Mouse (Mus musculus) spleen, postnatal 14 days (tissue): ENCODE measurements around the gene Srpk2.
"Not testable (repeated sequence)": the region's sequence is repeated elsewhere in the genome, so short reads cannot be mapped to it uniquely, and the experiment has no call there.

Experiments
- DNase-seq, 2 experiments: peaks; one replicate each; pipeline ENCODE4 v3.0.0; 2021 to 2022; ENCODE audit warnings: low spot score in 2 of 2

Gene Srpk2

DNA sequence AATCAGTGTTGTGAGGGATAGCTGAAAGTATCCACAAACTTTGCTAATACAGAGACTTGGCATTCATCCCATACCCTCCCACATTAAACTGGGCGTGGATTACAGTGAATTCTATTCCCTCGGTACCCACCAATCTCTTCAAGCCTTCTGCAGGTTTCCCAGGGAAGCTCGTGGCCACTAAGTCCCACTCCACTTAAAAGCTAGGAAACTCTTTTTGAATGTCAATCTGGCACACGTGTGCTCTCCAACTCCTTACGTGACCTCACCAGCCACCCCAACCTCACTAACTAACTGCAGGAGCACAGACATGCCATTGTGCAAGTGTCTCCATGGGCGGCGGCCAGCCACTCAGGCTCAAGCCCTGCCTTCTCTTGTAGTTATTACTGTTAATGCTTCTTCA is 12.3 kb downstream of the Srpk2 start:
- DNase-seq = no peak

GRCm38 (mm10) chr5:23670880-23671279 is 13.5 kb downstream of the Srpk2 start:
- DNase-seq = no peak

GRCm38 (mm10) chr5:23665906-23666305 is 18.5 kb downstream of the Srpk2 start:
- no peak for DNase-seq

GRCm38 (mm10) chr5:23661191-23661590 is 23.2 kb downstream of the Srpk2 start:
- DNase-seq = no peak

GRCm38 (mm10) chr5:23658017-23658416 is 26.4 kb downstream of the Srpk2 start:
- DNase-seq = no peak

DNA sequence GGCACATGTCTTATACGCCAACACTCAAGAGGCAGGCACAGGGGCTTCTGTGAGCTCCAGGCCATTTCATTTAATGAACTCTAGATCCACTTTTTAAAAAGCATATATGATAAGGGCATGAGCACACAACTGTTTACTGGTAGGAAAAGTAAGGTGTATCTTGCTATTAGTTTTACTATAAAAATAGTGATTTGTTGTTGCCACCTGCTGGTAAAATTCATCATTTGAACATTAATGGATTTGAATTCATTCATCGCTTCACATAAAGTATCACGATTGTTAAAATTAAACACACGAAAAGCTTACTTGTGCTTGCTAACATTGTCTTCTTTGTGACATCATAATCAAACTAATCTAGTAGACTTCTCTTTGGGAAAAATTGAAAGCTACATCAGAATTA is 27.8 kb downstream of the Srpk2 start:
- no peak for DNase-seq

DNA sequence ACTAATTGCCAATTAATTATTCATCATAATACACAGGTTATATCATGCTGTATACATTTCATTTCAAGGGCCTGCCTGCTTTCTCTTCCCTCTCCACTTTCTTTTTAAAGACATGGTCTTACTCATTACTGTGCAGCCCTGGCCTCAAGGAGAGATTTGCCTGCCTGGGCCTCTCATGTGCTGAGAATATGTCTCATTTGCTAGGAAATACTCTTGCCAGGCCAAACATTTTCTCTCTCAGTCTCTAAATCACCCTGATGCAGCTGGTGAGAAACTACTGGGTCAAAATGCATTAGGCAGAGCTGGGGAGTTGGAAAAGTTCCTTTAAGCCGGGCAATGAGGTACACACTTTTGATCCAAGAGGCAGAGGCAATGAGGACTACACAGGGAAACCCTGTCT is 29.4 kb downstream of the Srpk2 start:
- no peak for DNase-seq

- no peak for DNase-seq
Observed at GRCm38 (mm10) chr5:23652326-23652725, 32.1 kb downstream of the Srpk2 start.

DNA sequence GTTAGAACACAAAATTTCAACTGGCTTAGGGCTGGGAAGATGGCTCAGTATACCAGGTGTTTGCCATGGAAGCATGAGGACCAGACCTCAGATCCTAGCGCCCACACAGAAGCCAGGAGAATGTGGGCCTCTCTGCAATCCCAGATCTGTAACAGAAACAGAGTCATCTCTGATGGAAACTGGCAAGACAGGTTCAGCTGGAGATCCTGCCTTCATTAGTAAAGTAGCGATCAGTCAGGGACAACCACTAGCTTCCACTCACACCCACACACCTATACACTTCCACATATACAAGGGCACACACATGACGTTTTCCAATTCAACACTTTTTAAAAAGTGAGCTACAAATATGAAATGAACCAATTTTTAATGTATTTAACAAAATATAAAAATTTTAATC is 32.6 kb downstream of the Srpk2 start:
- DNase-seq = no peak

DNA sequence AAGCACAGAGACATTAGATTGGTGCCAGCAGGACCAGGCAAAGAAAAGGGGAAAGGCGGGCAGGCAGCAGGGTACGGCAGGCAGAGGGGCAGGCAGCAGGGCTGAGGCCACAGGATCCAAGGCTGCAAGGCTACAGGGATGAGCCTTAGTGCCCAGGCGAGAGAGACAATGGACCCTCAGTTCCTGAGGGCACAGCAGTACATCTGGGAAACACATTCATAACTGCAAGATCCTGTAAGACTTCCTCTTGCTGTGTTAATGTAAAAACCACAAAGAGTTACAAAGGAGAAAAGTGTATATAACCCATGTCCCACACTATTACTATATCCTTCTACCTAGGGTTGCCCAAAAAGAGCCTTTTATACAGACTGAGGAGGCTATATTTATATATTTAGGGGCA is 33.9 kb downstream of the Srpk2 start:
- no peak for DNase-seq

DNA sequence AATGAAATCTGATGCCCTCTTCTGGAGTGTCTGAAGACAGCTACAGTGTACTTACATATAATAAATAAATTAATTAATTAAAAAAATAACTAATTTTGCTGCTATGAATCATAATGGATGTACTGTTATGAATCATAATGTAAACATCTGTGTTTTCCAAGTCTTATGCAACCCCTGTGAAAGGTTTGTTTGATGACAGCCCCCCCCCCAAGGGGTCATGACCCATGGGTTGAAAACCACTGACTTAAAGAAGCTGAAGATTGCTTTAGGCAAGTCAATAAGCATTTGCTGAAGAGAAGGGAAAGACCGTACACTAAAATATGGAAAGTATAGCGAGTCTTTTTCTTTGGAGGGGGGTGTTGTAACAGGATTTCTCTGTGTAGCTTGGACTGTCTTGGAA is 35.2 kb downstream of the Srpk2 start:
- no peak for DNase-seq

DNA sequence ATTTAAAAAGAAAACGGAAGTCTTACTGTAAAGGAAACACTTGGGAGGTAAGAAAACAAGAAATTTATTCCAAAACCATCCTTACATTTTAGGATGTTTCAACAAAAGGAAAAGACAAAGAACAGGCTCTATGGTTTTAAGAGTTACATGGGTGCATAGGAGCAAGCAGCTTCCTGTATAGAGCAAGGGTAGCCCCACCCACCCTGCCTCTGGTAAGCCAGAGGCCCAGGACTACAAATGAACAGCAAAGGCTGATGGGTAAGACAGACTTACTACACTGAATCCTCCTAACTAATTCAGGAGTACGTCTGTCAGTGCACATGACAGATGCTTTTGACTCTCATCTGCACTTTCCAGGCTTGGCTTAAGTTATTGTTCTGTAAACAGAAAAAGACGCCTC is 38.7 kb downstream of the Srpk2 start:
- no peak for DNase-seq

- DNase-seq = not testable (repeated sequence)
Observed at GRCm38 (mm10) chr5:23639193-23639592, 45.2 kb downstream of the Srpk2 start.

DNA sequence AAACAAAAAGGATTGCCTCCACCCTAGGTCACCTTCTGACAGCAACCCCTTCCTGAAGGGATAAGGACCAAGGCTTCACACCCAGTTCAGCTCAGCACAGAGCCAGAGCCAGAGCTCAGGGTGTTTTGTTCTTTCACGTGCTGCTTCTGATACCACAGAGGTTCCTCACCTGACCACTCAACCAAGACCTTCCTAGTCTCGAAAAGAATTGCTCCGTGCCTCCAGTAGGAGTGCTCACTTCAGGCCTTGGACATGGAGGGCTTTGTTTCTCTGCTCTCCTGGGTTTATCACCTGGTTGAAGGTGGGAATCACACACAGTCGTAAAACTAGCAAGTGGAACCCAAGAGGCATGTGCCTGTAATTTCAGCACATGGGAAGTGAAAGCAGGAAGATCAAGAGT is 46.4 kb downstream of the Srpk2 start:
- no peak for DNase-seq

- DNase-seq = no peak
Observed at GRCm38 (mm10) chr5:23637337-23637736, 47.1 kb downstream of the Srpk2 start.

DNA sequence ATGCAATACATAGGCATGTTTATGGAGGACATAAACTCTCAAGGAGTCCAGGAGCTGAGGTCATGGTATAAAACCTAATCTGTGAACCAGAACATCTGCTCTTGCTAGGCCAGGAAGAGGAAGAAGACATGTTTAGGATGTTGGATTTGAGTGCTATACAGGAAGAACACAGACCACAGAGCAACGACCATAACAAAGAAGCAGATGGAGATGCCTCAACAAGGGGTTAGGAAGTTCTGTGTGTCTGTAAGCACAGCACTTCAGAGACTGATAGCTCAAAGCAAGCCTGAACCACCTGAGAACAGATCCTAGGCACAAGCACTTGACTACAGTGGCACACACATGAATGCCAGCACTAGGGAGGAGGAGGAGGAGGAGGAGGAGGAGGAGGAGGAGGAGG is 52.9 kb downstream of the Srpk2 start:
- no peak for DNase-seq

- DNase-seq = no peak
Observed at GRCm38 (mm10) chr5:23627221-23627620, 57.2 kb downstream of the Srpk2 start.

DNA sequence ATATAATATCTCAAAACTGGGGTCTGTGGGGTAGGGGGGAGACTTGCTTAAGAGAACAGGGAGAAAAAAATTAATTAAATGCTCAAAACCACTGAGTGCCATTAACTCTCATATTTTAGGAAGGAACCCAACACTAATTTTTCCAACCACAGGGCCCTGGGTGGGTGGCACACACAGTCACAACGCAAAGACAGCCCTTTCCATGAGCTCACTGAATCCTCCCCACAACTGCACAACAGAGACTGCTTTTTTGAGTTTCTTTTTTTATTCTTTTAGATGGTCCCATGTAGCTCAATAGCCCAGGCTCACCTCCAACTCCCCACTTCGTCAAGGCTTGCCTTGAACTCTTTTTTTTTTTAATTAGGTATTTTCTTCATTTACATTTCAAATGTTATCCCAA is 58.2 kb downstream of the Srpk2 start:
- DNase-seq = no peak

DNA sequence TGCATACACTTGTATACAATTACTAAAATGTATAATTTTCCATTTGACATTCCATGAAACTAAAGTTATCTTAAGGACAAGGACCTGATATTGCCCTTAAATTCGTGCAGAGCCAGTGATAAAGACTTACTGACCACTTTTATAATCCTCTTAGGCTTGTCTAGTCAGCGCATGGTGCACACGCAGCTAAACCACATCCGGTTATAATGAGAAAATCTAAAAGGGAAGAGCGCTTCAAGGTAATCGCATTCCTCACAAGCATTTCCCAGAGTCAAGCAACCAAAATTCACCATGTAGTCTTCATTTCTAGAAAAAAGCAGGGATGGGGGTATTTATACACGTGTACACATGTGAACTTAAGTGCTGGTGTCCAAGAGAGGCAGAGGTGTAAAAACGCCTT is 63.8 kb downstream of the Srpk2 start:
- no peak for DNase-seq

GRCm38 (mm10) chr5:23618656-23619055 is 65.8 kb downstream of the Srpk2 start:
- DNase-seq = no peak

- DNase-seq = no peak
Observed at GRCm38 (mm10) chr5:23617104-23617415, 67.4 kb downstream of the Srpk2 start.

- no peak for DNase-seq
Observed at GRCm38 (mm10) chr5:23616270-23617103, 67.9 kb downstream of the Srpk2 start.

GRCm38 (mm10) chr5:23615586-23616269 is 68.7 kb downstream of the Srpk2 start:
- DNase-seq = no peak

DNA sequence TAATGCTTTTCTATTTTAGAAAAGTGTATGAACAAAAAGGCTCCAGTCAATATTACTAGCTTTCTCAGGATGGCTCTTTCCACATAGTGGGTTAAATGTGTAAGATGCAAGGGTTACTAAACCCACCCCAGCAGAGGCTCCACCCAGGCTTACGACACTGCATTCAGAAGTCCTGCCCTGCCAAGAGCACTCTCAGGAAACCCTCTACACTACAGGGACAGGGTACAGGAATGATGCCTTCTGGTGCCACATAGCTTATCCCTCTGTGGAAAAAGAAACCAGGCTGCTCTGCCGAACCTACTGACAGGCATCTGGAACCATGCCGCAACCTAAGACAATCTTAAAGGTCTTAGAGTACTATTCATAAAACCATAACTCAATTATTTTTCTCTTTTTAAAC is 71.6 kb downstream of the Srpk2 start:
- DNase-seq = no peak
